Mouse (Mus musculus): Measurements from ENCODE around the gene Mier3. TPM values are rescaled to one million over a fixed set of nuclear protein-coding genes. Genes with fewer than 3 reads are reported as not detected.

Gene Mier3
- 10 to 100 TPM; 12.6 to 17.2 (median 13.9) TPM for total RNA-seq (2022)

- DNase-seq (ENCODE audit: low spot score), result no peak
These were observed at the start of gene Mier3 for GRCm38 (mm10) chr13:111680679-111681078. Mier3 (plus strand) TSS chr13:111680979.

DNA sequence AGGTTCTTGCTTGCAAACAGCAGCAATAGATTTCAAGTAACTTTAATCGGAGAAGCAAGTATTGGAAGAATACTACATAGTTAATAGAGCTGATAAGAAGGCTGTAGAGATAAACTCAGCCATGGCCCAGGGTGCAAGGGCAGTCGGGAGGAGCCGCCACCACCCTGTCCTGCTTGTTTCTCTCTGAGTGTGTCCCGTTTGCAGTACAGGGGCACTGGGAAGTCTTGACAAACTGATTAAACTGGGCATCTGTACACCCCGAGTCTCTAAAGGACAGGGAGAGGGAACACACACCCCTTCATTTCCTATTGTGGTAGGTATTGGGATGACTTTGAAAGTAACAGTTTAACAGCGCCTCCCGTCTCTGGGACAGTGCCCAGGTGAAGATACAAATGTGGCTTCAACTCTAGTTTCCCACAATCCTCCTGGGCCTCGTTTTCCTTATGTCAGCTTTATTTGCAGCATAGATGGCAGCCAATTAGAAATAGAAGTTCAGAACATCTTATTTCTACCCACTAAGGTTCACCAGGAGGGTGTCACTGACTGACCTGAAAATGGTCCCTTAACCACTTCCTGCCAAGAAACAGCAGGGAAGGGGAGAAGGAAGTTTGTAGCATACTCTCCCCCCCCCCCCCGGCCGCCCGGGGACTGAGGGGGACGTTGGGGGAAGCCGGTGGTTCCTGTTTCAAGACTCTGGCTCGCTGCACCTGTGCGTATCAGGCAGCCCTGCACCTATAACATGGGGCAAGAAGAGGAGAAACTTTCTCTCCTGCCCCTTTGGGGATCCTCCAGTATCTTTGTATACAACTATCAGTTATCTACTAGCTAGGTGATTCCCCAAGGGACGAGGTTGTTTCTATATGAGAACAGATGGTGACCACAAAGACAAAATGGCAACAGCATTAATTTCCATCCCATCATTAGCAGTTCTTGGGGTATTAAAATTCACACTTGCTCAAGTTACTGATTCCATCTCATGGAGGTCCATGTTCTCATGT lies 46.3 kb upstream of the Mier3 start:
- no peak for DNase-seq (ENCODE audit: low spot score)

DNA sequence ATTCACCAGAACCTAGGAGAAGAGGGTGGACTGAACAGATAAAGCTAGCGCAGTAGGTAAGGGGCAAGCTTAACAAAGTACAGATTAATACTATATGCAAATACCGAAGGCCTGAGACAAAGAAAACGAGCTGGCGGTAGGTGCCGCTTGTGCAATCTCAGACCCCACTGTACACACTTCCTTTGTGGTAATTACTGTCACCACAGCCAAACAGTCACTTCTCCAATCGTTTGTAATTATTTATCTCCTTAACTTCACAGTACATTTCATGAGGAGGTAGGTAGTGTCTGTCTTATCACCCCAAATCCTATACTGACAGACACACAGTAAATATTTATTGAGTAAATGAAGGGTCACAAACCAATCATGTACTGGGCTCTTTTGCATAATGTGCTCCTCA lies 40.5 kb upstream of the Mier3 start:
- DNase-seq (ENCODE audit: low spot score), result no peak

DNA sequence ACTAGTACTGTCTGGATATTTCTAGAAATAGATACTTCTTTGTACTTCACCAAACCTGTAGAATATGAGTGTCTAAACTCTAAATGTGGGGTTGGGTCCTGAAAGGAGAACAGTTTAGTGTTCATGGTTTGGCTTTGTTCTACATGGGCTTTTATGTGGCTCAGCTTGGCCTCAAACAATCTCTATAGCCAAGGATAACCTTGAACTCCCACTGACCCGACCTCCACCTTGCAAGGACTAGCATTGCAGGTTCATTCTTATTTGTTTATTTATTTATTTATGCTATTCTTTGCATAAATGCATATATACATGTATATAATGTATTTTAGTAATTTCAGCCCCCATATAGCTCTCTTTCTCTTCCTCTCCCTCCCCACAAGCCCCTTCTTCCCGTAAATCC lies 37.1 kb upstream of the Mier3 start:
- DNase-seq (ENCODE audit: low spot score), result no peak

DNA sequence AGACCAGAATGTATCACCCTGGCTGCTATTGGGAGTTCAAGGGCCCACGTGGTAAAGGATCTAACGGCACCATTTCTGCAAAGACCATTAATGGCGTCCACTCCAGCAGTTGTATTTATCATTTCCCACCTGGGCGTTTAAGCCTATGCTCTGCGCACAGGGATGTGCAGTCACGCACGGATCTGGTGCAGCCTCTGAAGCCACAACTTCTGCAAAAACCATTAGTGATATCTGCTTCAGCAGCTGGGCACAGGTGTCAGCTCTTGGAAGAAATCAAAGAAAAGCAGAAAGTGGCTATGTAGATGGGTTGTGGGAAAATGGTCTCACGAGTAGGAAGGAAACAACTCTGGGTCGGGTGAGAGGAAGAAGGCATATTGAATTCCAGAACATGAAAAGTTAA lies 34.6 kb upstream of the Mier3 start:
- no peak for DNase-seq (ENCODE audit: low spot score)

DNA sequence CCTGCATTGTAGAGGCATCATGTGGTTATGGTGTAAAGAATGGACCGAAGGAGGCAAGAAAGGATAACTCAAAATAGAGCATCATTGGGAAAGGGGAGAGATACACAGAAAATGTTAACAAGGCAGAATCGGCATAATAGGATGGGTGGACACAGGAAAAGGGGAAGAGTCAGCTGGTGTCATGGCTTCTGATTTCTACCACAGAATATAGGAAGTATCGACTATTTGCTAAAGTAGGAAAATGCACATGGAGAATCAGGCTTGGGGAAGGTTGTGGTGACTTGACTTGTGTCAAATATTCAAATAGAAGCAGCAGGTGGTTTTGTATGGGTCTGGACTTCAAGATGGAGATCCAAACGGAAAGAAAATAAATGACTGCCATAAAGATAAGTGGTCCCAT lies 33.5 kb upstream of the Mier3 start:
- no peak for DNase-seq (ENCODE audit: low spot score)

DNA sequence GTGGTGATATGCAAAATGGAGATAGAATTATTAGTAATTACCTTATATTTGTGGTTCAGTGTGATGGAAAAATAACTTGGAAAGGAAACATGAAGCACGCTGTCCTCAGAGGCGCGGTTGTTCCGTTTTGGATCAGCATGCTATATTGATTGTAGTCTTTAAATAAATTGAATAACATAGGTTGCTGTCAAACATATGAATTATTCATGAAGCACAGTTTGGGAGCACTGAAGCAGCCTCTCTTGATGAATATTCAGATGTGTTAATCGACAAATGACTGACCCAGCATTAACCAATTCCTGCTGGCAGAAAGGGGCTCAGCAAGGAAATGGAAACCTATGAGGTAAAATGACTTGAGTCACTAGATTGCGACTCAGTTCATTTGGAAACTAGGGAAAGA lies 29.8 kb upstream of the Mier3 start:
- DNase-seq (ENCODE audit: low spot score), result no peak

GRCm38 (mm10) chr13:111655273-111655672 lies 25.5 kb upstream of the Mier3 start:
- DNase-seq (ENCODE audit: low spot score), result no peak

DNA sequence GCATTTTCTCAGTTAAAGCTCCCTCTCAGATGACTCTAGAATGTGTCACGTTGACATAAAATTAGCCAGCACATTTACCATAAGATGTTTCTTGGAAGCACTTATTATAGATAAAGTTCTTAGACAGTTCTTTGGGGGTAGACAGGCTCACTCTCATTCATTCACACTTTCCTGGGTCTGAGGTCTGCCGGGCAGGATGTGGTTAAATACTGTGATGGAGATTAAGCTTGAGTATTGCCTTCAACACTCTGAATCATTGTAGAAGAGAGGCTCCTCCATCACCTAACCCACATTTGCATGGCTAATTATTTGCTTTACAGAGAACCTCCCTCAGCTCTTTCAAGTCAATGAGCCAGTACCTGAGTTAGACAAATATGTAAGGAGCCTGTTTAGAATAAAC lies 24.9 kb upstream of the Mier3 start:
- no peak for DNase-seq (ENCODE audit: low spot score)

DNA sequence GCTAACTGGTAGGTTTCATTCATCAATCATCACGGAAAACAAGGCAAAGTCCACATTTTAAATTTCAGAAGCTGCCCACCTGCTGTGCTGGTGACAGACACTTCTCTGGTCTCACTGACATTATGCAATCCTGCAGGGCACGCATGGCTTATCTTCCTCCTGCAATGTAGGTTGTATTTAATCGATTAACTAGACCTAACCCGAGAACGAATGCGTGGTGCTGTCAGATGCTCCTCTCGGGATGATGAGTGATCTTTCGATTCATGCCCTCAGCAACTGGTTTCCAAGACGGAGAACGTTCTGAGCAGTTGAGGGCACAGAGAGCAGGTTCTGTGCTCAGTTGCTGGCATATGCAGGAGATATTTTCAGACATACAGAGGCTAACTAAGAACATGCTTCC lies 24.5 kb upstream of the Mier3 start:
- DNase-seq (ENCODE audit: low spot score), result no peak

GRCm38 (mm10) chr13:111656769-111657168 lies 24.0 kb upstream of the Mier3 start:
- DNase-seq (ENCODE audit: low spot score), result no peak

GRCm38 (mm10) chr13:111658501-111659280 lies 22.1 kb upstream of the Mier3 start:
- DNase-seq (ENCODE audit: low spot score), result peak; percentile 25

GRCm38 (mm10) chr13:111659430-111659829 lies 21.3 kb upstream of the Mier3 start:
- DNase-seq (ENCODE audit: low spot score), result no peak

DNA sequence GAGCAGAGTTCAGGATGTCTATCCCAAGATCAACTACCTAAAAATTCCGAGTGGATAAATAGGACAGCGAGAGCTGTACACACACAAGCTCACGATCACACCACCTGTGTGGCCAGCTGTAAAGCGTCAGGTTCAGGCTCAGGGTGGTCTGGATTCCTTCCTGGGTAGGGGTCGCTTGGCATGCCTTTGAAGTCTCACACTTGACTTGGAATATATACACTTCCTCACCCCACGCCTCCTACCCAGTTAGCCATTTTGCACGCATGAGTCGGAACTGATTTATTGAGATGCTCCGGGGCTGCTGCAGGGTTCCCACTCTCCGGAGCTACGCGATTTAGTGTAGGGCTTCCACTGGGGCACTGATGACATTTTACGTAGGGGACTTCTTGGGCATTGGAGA lies 20.7 kb upstream of the Mier3 start:
- DNase-seq (ENCODE audit: low spot score), result no peak

DNA sequence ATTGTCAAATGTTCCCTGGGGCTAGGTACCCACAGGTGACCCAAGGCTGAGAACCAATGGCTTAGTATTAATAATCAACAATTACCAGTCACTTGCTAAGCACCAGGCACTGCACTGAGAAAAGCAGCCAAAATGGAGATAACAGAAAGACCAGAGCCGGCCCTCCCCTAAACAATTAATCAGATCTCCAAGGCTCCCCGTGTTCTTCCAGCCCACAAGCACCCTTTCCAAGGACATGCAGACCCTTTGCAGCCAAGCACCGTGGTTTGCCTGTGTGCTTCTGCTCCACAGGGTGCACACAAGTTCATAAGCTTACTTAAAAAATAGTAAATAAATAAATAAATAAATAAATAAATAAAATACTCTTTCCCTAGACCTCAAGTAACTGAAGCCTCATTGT lies 20.2 kb upstream of the Mier3 start:
- DNase-seq (ENCODE audit: low spot score), result no peak

- no peak for DNase-seq (ENCODE audit: low spot score)
These were observed 12.8 kb upstream of the Mier3 start for GRCm38 (mm10) chr13:111668016-111668415.

- no peak for DNase-seq (ENCODE audit: low spot score)
These were observed 3.9 kb upstream of the Mier3 start for GRCm38 (mm10) chr13:111676841-111677240.

DNA sequence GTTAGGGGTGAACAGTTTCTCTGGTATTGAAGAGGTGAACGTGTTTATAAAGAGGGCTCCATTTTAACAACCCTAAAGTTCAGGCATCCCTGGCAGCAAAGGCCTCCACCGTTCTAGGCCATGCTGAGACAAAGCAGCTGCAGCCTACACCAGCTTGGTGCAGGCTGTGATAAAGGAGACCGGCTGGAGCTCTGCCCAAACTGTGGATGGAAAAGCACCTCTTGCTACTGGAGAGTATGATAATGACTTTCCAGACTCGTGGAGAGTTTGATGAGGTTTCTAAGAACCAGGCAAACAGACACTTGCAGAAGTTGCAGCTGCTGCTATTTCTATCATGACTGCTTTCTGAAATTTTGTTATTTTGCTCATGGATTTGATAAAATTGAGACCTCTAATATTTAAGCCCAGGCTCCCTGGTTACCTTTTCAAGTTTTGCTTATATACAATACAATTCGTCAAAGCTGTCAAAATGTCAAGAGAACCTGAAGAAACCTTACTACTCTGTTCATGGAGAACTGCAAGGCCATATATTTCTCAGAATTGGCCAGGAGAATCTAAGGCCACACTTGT lies 3.4 kb downstream of the Mier3 start:
- no peak for DNase-seq (ENCODE audit: low spot score)

DNA sequence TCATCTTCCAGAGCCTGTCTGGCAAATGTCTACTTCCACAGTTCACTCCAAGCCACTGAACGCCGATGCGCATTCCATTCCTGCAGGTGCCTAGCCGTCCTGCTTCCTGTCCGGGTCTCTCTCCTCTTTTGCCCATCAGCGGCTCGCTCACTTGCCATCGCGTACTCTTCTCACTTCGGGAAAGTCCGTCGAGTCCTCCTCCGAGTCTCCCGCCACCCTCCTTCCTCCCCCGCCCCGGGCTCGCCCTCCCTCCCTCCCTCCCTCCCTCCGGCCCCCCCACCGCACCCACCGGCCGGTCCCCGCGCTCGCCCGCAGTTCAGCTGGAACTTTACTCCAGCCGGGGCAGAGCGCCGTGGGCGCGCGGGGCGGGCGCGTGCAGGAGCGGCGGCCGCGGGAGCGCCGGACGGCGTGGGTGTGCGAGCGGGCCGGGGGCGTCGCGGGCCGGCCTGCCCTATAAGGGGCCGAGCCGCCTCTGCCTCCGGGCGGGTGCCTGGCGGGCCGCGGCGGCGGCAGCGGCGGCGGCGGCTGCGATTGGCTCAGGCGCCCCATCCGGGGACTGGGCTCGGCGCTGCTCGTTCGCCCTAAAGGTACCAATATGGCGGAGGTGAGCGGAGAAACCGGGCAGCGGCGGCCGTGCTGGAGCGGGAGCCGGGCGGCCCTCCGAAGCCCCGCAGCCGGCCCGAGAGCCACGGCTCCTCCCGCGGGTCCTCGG lies 5.1 kb downstream of the Mier3 start:
- peak; percentile 78 for DNase-seq (ENCODE audit: low spot score)

DNA sequence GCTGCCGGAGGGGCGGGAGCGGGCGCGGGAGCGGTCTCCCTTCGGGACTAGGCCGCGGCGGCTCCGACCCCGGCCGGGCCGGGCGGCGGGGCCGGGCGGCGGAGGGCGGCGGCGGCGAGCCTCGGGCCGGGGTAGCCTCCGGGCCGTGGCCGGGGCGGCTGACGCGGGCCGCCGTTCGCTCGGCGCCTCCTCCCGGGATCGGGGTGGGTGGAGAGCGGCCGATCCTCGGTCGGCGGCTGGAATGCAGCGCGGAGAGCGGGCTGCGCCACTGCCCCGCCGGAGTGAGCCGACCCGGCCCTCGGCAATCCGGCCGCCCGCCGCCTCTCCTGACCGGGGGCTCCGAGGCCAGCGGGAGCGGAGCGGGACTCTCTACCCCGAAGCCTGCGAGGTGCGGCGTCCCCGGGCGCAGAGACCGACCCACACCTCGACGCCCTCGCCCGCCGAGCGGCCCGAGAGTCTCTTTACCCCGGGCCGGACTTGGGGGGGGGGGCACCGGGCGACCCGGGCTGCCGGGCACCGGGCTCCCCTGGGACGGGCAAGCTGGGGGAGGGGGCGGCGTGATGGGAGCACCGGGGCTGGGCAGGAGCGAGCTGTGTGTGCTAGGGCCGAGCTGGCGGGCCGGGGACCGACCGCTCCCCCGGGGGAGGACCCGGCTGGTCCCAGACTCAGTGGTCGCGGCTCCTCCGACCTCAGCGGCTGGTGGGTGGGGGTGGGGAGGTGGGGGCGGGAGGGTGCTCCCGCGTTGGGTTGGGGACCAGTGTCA lies 5.9 kb downstream of the Mier3 start:
- DNase-seq (ENCODE audit: low spot score), result no peak

- DNase-seq (ENCODE audit: low spot score), result peak; percentile 68
These were observed 6.6 kb downstream of the Mier3 start for GRCm38 (mm10) chr13:111687285-111687781.

Data from heart, adult 8-10 months (tissue).